Mouse (Mus musculus) testis, adult 10 weeks (tissue): ENCODE measurements around the gene Blzf1. TPM values are rescaled to one million over a fixed set of nuclear protein-coding genes. Genes with fewer than 3 reads are reported as not detected.

Experiments used
- polyA plus RNA-seq: library from polyadenylated mRNA; stranded (reverse); fragments of 350-450 nt; fragmentation: Illumina TruSeq; extraction: RNeasy Lipid Tissue Mini Kit (QIAGEN cat#74804); gene quantifications from one replicate; pipeline ENCODE4 v1.2.3, GENCODE M21; 2014; ENCODE audit warnings: low read depth, low replicate concordance

Gene Blzf1
- 66.9 TPM for polyA plus RNA-seq

GRCm38 (mm10) chr1:164307124-164307751 is at the start of gene Blzf1:
Blzf1 (minus strand) TSS chr1:164307489.

DNA sequence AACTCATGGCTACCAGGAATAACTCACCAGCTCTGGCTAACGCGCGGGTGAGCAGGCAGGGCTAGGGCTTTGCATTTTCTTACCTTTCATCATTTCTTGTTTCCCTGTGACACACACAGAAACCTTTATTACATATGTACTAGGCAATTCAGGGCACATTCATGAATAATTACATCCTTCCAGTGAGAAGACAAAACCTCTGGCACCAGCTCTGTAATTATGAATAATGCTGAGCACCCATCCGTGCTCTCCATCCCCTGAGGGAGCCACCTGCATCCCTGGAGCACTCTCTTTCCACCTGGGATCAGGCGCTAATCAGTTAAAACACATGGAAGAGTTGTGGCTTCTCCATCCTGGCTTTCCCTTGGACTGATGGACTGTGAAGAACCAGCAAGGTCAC is 3.5 kb downstream of the Blzf1 start, which contains the start of gene Nme7:
Gene Nme7, plus strand, starts transcription at position 301 of the 400 bp plus-strand sequence.

DNA sequence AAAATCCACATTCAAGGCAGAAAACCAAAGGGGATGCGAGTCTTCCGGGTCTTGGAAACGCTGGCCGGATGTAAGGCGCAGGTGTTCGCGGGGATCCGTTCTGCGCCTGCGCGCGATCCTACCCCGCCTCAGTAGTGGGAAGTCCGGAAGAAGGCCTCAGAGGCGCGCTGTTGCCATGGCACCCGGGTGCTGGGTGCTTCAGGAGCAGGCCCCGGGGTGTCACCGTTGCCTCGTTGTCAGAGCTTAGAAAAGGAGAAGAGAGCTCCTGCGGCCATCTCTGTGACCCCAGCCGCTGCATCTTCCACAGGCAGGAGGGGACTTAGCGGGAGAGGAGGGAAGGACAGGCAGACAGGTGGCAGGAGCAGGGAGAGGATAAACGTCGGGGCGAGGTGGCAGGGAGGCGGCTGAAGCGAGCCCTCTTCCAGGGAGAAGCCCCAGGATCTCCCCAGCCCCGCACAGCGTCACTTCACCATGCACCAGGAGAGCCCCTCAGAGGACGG is 31.8 kb downstream of the Blzf1 start, which contains the start of gene Ccdc181:
Gene Ccdc181, plus strand, starts transcription at position 131 of the 500 bp plus-strand sequence.

GRCm38 (mm10) chr1:164248465-164249331 is 58.6 kb downstream of the Blzf1 start, which contains the start of gene Slc19a2:
Slc19a2 (plus strand) TSS chr1:164249046.

Other genes starting within 250 kb of the Blzf1 start
- 10.5 TPM for gene Sell, start 245.5 kb downstream of the Blzf1 start, polyA plus RNA-seq
- gene Selp, start 192.2 kb downstream of the Blzf1 start, polyA plus RNA-seq, result 0.76 TPM
- 7.7 TPM for gene F5, start 155.7 kb downstream of the Blzf1 start, polyA plus RNA-seq
- 21.9 TPM for gene Slc19a2, start 58.4 kb downstream of the Blzf1 start, polyA plus RNA-seq
- 712 TPM for gene Ccdc181, start 31.9 kb downstream of the Blzf1 start, polyA plus RNA-seq
- 146 TPM for gene Nme7, start 3.4 kb downstream of the Blzf1 start, polyA plus RNA-seq
- 43.8 TPM for gene Atp1b1, start 150.9 kb upstream of the Blzf1 start, polyA plus RNA-seq